Mouse (Mus musculus): ENCODE data around the gene Atp5d.

DNA sequence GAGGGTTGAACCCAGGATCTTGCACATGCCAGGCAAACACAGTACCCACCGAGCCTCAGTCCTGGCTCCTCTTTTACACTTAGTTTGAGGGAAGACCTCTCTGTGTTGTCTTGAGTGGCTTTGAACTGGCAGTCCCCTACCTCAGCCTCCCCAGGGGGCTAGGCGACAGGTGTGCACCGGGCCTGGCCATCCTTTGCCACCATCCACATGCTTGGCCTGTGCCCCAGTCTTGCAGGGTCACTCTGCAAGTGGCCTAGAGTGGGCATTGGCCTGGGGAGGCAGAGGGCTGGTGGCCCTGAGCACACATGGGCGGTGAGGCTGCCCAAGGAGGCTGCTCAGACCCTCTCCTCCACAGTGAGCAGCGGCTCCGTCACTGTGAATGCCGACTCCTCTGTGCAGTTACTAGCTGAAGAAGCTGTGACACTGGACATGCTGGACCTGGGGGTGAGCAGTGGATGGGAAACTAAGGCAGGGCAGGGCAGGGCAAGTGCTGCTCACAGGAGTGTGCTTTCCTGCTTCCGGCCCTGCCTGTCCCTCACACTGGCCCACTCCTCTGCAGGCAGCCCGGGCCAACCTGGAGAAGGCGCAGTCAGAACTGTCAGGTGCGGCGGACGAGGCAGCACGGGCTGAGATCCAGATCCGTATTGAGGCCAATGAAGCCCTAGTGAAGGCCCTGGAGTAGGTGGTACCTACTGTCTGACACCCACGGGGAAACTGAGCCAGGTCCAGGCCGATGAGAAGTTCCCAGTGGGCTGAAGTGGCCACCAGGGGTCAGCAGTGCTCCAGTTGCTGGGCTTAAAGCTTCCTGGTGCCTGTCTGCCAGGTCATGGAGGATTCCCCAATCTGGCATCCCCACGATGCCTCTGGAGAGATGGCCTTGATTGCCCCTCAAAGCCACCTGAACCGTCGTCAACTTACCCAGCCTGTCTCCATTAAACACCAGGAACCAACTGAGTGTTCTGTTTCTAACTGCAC lies 6.7 kb downstream of the Atp5d start:
- peak; percentile 50 for TF ChIP-seq CTCF (conservative IDR thresholded peaks at IDR 0.05; ENCODE audit: low read length)
- TF ChIP-seq POU5F1 (IDR thresholded peaks at IDR 0.05; ENCODE audit: borderline replicate concordance, low read length): no peak
- no peak for TF ChIP-seq NANOG (IDR thresholded peaks at IDR 0.05; ENCODE audit: borderline replicate concordance, low read length)

Measured in E14TG2a.4 (cell line).